ENCODE assay signal across 12 mouse cellular contexts in the genomic region with DNA sequence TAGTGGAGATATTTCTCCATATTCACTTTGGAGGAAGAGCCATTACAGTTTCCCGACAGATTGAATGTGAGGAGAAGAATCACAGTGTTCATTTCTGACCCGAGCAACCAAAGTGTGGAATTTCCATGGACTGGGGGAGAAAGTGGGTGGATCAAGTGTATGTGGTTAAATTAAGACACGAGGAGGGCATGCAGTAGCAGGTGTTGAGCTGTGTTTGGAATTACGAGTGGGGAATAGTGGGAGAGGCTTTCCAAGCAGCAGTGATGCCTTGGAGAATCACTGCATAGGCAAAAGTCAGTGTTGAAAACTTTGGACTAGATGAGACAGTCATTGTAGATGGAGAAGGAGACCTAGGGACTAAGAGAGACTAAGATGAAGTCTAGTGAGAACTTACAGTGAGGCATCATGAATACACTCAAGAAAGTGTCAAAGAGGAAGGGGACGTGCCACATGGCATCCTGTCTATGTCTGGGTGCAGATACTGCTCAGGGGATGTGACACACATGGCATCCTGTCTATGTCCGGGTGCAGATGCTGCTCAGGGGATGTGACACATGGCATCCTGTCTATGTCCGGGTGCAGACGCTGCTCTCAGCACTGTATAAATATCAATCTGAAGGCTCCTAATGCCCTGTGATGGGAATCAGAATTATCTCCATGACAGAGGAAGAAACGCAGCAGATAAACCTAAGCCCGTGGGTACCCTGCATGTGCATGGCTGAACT.
"Had no signal": no experiment of that assay in that cellular context is flagged by ENCODE, and none has a peak within 500 bp of the region (broad histone marks: within the 10 kb centered on the region; RNA-seq: fewer than 3 reads in every experiment).

No protein-coding gene starts in this region.

- H3K27me3 ChIP-seq: limb, embryonic 13.5 days; liver, embryonic 12.5 days; midbrain, embryonic 13.5 days had no signal

- H3K4me2 ChIP-seq: limb, embryonic 13.5 days; liver, embryonic 12.5 days; midbrain, embryonic 13.5 days had no signal

- DNase-seq: kidney, adult 2 months; left cerebral cortex, postnatal 4 days; lung, adult 18-20 months; lung, postnatal 36 days; retina, postnatal 1 day; right cerebral cortex, postnatal 4 days; thymus, postnatal 36 days had no signal

- ATAC-seq: intestine, embryonic 16.5 days; liver, embryonic 12.5 days; midbrain, embryonic 13.5 days had no signal

- H3K27ac ChIP-seq: kidney, postnatal 0 days; limb, embryonic 13.5 days; liver, embryonic 12.5 days; midbrain, embryonic 13.5 days had no signal

- H3K9me3 ChIP-seq: limb, embryonic 13.5 days; liver, embryonic 12.5 days; midbrain, embryonic 13.5 days had no signal

- H3K9ac ChIP-seq: limb, embryonic 13.5 days; liver, embryonic 12.5 days; midbrain, embryonic 13.5 days had no signal

- H3K4me3 ChIP-seq: limb, embryonic 13.5 days; liver, embryonic 12.5 days; midbrain, embryonic 13.5 days had no signal

- H3K4me1 ChIP-seq: limb, embryonic 13.5 days; liver, embryonic 12.5 days; midbrain, embryonic 13.5 days had no signal

- H3K36me3 ChIP-seq: limb, embryonic 13.5 days; liver, embryonic 12.5 days; midbrain, embryonic 13.5 days had no signal
